Mouse (Mus musculus) CH12.LX (cell line): ENCODE measurements at regions not wholly inside any gene's neighbourhood (a gene's known extent, or its start where the extent isn't known, plus 50 kb on each side); places are given as distances from the start of the nearest gene placed in this dataset.

Experiments used
- DNase-seq: peaks from one replicate; pipeline ENCODE4 v3.0.0-alpha.2; 2013; ENCODE audit errors: extremely low read depth
- H3K27ac ChIP-seq: 2 replicates; pipeline ENCODE4 v1.5.1; 2012; ENCODE audit warnings: low read depth, mild to moderate bottlenecking, control low read depth, moderate library complexity; ENCODE audit not compliant: insufficient read depth
- H3K27me3 ChIP-seq: replicated peaks from 2 replicates; pipeline ENCODE3; 2012; ENCODE audit warnings: inconsistent platforms
- H3K36me3 ChIP-seq, 2 experiments: replicated peaks in 1 of 2; 2 replicates each; pipeline versions ENCODE3 to v1.6.1; 2012; ENCODE audit warnings: inconsistent platforms in 1 of 2, low read length in 1 of 2, mild to moderate bottlenecking in 1 of 2, mixed read lengths in 1 of 2, moderate library complexity in 1 of 2; ENCODE audit not compliant: control insufficient read depth in 1 of 2, insufficient read depth in 1 of 2
- H3K4me1 ChIP-seq, 2 experiments: 2 replicates each; pipeline ENCODE4 v1.6.1; 2012; ENCODE audit warnings: inconsistent platforms in 1 of 2, moderate library complexity in 1 of 2; ENCODE audit not compliant: insufficient read depth in 2 of 2, control insufficient read depth in 1 of 2
- H3K4me2 ChIP-seq: 2 replicates; pipeline ENCODE4 v1.6.1; 2012; ENCODE audit warnings: low read depth, mild to moderate bottlenecking, control low read depth; ENCODE audit not compliant: poor library complexity, insufficient read depth, severe bottlenecking
- H3K4me3 ChIP-seq, 3 experiments: fragments of 150-350 bp in 1 of 3; sonication (generic) in 1 of 3; replicated peaks in 1 of 3; 2 replicates each; pipeline versions ENCODE3 to v1.5.1; 2011 to 2012; ENCODE audit warnings: low read depth in 2 of 3, low read length in 2 of 3, mild to moderate bottlenecking in 2 of 3, moderate library complexity in 2 of 3, control low read depth in 1 of 3, improper control_type of control experiment in 1 of 3, inconsistent platforms in 1 of 3, mixed read lengths in 1 of 3; ENCODE audit not compliant: poor library complexity in 1 of 3
- H3K79me2 ChIP-seq: replicated peaks from 2 replicates; pipeline ENCODE4 v1.6.1; 2012; ENCODE audit warnings: mild to moderate bottlenecking, moderate library complexity; ENCODE audit not compliant: control insufficient read depth, poor library complexity, insufficient read depth, severe bottlenecking; ENCODE audit errors: extremely low read depth
- H3K9ac ChIP-seq: 2 replicates; pipeline ENCODE4 v1.6.1; 2012; ENCODE audit warnings: low read depth, mild to moderate bottlenecking, control low read depth, moderate library complexity; ENCODE audit not compliant: insufficient read depth
- H3K9me3 ChIP-seq: replicated peaks from 2 replicates; pipeline ENCODE3; 2012; ENCODE audit warnings: low read length, inconsistent platforms, mixed read lengths
- CHD1 ChIP-seq: IDR thresholded peaks from 2 replicates; pipeline ENCODE4 v1.6.1; 2012; ENCODE audit warnings: low read depth, low read length, improper control_type of control experiment, inconsistent platforms
- ELF1 ChIP-seq: IDR thresholded peaks from 2 replicates; pipeline ENCODE4 v1.6.1; 2014; ENCODE audit warnings: low read depth, mild to moderate bottlenecking, inconsistent platforms, low read length, improper control_type of control experiment
- EP300 ChIP-seq: IDR thresholded peaks from 2 replicates; pipeline ENCODE4 v1.6.1; 2011; ENCODE audit warnings: low read length, improper control_type of control experiment
- ETS1 ChIP-seq: conservative IDR thresholded peaks from 2 replicates; pipeline ENCODE4 v1.6.1; 2012; ENCODE audit warnings: low read depth, mild to moderate bottlenecking, inconsistent platforms, low read length, improper control_type of control experiment, moderate library complexity
- GABPA ChIP-seq: IDR thresholded peaks from 2 replicates; pipeline ENCODE4 v1.6.1; 2012; ENCODE audit warnings: low read depth, low read length, improper control_type of control experiment, inconsistent platforms; ENCODE audit not compliant: insufficient replicate concordance
- HCFC1 ChIP-seq: IDR thresholded peaks from 2 replicates; pipeline ENCODE4 v1.6.1; 2012; ENCODE audit warnings: low read depth, mild to moderate bottlenecking, inconsistent platforms, low read length, improper control_type of control experiment
- IRF4 ChIP-seq: IDR thresholded peaks from 2 replicates; pipeline ENCODE4 v1.6.1; 2014; ENCODE audit warnings: low read depth, mild to moderate bottlenecking, inconsistent platforms, low read length, improper control_type of control experiment
- KAT2A ChIP-seq: IDR thresholded peaks from 2 replicates; pipeline ENCODE4 v1.6.1; 2012; ENCODE audit warnings: low read length, improper control_type of control experiment, inconsistent platforms; ENCODE audit not compliant: insufficient replicate concordance
- MAX ChIP-seq: IDR thresholded peaks from 2 replicates; pipeline ENCODE4 v1.6.1; 2011; ENCODE audit warnings: low read length, improper control_type of control experiment
- MAZ ChIP-seq: IDR thresholded peaks from 2 replicates; pipeline ENCODE4 v1.6.1; 2012; ENCODE audit warnings: low read depth, mild to moderate bottlenecking, inconsistent platforms, low read length, improper control_type of control experiment, moderate library complexity
- MEF2A ChIP-seq: IDR thresholded peaks from 2 replicates; pipeline ENCODE4 v1.6.1; 2014; ENCODE audit warnings: low read depth, mild to moderate bottlenecking, inconsistent platforms, low read length, improper control_type of control experiment, borderline replicate concordance
- MXI1 ChIP-seq: IDR thresholded peaks from 2 replicates; pipeline ENCODE4 v1.6.1; 2011; ENCODE audit warnings: mild to moderate bottlenecking, low read depth, low read length, improper control_type of control experiment
- NELFE ChIP-seq: IDR thresholded peaks from 2 replicates; pipeline ENCODE4 v1.6.1; 2011; ENCODE audit warnings: low read depth, low read length, improper control_type of control experiment
- NRF1 ChIP-seq: IDR thresholded peaks from 2 replicates; pipeline ENCODE4 v1.6.1; 2014; ENCODE audit warnings: low read depth, mild to moderate bottlenecking, inconsistent platforms, low read length, improper control_type of control experiment, moderate library complexity
- POLR2A ChIP-seq: IDR thresholded peaks from 2 replicates; pipeline ENCODE4 v1.6.1; 2011; ENCODE audit warnings: low read depth, mild to moderate bottlenecking, improper control_type of control experiment, low read length
- POLR2AphosphoS2 ChIP-seq: IDR thresholded peaks from 2 replicates; pipeline ENCODE4 v1.6.1; 2011; ENCODE audit warnings: low read depth, low read length, improper control_type of control experiment
- SIN3A ChIP-seq: IDR thresholded peaks from 2 replicates; pipeline ENCODE4 v1.6.1; 2012; ENCODE audit warnings: low read length, improper control_type of control experiment, inconsistent platforms
- TBP ChIP-seq: conservative IDR thresholded peaks from 2 replicates; pipeline ENCODE4 v1.6.1; 2011; ENCODE audit warnings: low read depth, low read length, improper control_type of control experiment
- TCF12 ChIP-seq: IDR thresholded peaks from 2 replicates; pipeline ENCODE4 v1.6.1; 2014; ENCODE audit warnings: low read depth, mild to moderate bottlenecking, inconsistent platforms, low read length, improper control_type of control experiment
- USF1 ChIP-seq: IDR thresholded peaks from 2 replicates; pipeline ENCODE4 v1.6.1; 2014; ENCODE audit warnings: low read depth, mild to moderate bottlenecking, inconsistent platforms, low read length, improper control_type of control experiment
- USF2 ChIP-seq: conservative IDR thresholded peaks from 2 replicates; pipeline ENCODE4 v1.6.1; 2011; ENCODE audit warnings: low read depth, low read length, improper control_type of control experiment
- dilution Hi-C: fragments of 300-500 bp; cut with MboI; formaldehyde crosslinking; loops from 2 replicates; pipeline ENCODE4 v1.14.3; 2020; ENCODE audit warnings: low sequenced_read_pairs; ENCODE audit not compliant: extremely low pct_unique_long_range_greater_than_20kb, extremely low pct_ligation_motif_present
- in situ Hi-C: fragments of 300-500 bp; cut with MboI; formaldehyde crosslinking; loops from 3 replicates; pipeline ENCODE4 v1.14.3; 2019; ENCODE audit warnings: low sequenced_read_pairs, low pct_ligation_motif_present, low pct_unique_long_range_greater_than_20kb, mixed read lengths

DNA sequence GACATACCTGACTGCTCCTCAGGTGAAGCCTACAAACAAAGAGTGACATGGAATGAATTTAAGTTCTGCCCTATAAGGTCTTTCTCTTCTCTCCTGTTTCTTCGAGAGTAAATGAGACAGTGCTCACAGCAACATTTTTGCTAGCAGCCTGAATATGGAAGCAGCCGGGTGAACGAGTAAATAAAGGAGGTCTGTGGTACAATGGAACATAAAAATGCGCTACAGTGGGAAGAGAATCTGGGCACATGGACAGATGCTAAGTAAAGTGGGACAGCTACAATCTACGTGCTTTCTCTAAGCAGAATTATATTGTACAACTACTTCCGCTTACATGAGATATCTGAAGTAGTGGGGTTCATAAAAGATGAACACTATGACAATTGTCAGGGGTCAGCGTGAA, 225.2 kb downstream of the Utp18 start:
- Histone ChIP-seq H3K27me3 (peaks cover 65% of the 10 kb centered on the region), H3K36me3 (no peaks in the 10 kb centered on the region), H3K9ac (no peak overlapping the region), H3K9me3 (no peaks in the 10 kb centered on the region), H3K4me1 (no peaks in the 10 kb centered on the region), H3K4me3 (no peak overlapping the region), H3K79me2 (no peaks in the 10 kb centered on the region), H3K4me2 (no peak overlapping the region), H3K27ac (no peak overlapping the region)
- no peak for DNase-seq
- in situ Hi-C loops (no loop called here), dilution Hi-C loops (no loop called here)
- TF ChIP-seq MXI1 (no peak), ETS1 (no peak), TBP (no peak), USF1 (no peak), NRF1 (no peak), EP300 (no peak), TCF12 (no peak), MAX (no peak), HCFC1 (no peak), POLR2A (no peak), IRF4 (no peak), CHD1 (no peak)

DNA sequence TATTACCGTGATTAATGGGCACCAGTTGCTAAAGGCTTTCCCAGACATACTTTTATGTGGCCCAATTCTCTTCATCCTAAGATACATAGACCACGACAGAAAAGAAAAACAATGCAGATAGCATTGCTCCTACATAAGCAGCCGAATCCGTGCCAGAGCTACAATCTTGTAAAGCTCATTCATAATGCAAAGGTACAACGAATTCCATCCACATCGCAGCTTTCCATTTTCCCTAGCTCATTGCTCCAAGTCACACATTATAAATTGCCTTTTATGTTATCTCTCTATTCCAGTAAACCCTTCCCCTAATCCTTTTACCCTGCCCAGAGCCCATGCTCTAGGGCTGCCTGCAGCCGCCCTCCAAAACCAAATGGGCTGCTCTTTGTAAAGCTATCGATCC, 226.8 kb downstream of the Utp18 start:
- no peak for DNase-seq
- dilution Hi-C loops (no loop called here), in situ Hi-C loops (no loop called here)
- no peaks in the 10 kb centered on the region for H3K36me3 ChIP-seq
- H3K9me3 ChIP-seq: no peaks in the 10 kb centered on the region
- no peak overlapping the region for H3K4me3 ChIP-seq
- H3K79me2 ChIP-seq: no peaks in the 10 kb centered on the region
- no peak overlapping the region for H3K27ac ChIP-seq
- TF ChIP-seq ETS1 (no peak), KAT2A (no peak), ELF1 (no peak), USF2 (no peak), SIN3A (no peak), MXI1 (no peak), NELFE (no peak), MAX (no peak), POLR2AphosphoS2 (no peak), NRF1 (no peak), HCFC1 (no peak), MEF2A (no peak), MAZ (no peak), GABPA (no peak)
- no peak overlapping the region for H3K9ac ChIP-seq
- peaks cover 62% of the 10 kb centered on the region for H3K27me3 ChIP-seq
- no peaks in the 10 kb centered on the region for H3K4me1 ChIP-seq
- no peak overlapping the region for H3K4me2 ChIP-seq
